Mouse (Mus musculus) bone marrow macrophage, adult 2 months (primary cell): ENCODE data around the gene Ackr4. TPM values are rescaled to one million over a fixed set of nuclear protein-coding genes. Genes with fewer than 3 reads are reported as not detected.

ENCODE experiments used
- H3K27ac ChIP-seq: 2 replicates; pipeline ENCODE4 v1.5.1; 2012; ENCODE audit warnings: low read depth, low read length; ENCODE audit not compliant: insufficient read depth
- H3K4me1 ChIP-seq: 2 replicates; pipeline ENCODE4 v1.6.1; 2012; ENCODE audit warnings: low read length; ENCODE audit not compliant: control insufficient read depth, insufficient read depth
- H3K4me3 ChIP-seq: 2 replicates; pipeline ENCODE4 v1.5.1; 2012; ENCODE audit warnings: mild to moderate bottlenecking, low read length, moderate library complexity; ENCODE audit not compliant: insufficient read depth
- CTCF ChIP-seq: IDR thresholded peaks from 2 replicates; pipeline ENCODE4 v1.5.1; 2012; ENCODE audit warnings: low read depth, mild to moderate bottlenecking, low read length, moderate library complexity
- POLR2A ChIP-seq: IDR thresholded peaks from 2 replicates; pipeline ENCODE4 v1.6.1; 2012; ENCODE audit warnings: mild to moderate bottlenecking, low read depth, low read length, borderline replicate concordance
- polyA plus RNA-seq: library from polyadenylated mRNA; stranded (reverse); fragments of >200 nt; gene quantifications from 2 replicates; pipeline ENCODE4 v1.2.4, GENCODE M21; 2012; ENCODE audit not compliant: missing spikeins, insufficient read depth, insufficient read length

Ackr4 gene
- polyA plus RNA-seq, 1 experiment = not detected

DNA sequence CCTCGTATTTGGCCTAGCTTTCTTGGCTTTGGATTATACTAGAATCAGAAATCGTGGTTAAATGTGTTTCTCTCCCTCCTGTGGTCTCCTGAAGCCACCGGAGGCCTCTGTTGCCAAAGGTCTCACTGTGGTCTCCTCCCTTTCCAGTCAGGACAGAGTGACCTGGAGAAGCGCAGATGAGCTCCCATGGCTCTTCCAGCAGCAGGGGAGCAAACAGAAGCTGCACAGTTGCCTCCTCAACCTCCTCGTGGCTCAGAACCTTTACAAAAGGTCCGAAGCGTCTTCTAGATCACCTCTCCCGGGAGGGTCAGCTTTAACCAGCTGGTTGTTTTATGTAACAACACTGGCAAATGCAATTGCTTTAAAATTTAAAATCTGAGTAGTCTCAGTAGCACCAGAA, 92.5 kb downstream of the Ackr4 start:
- Histone ChIP-seq H3K4me1 (peaks cover 8% of the 10 kb centered on the region), H3K27ac (no peak overlapping the region), H3K4me3 (no peak overlapping the region)
- TF ChIP-seq POLR2A (no peak), CTCF (no peak)

Other genes with a start within 250 kb of the Ackr4 start
- 2.6 and 2.9 TPM in 2 replicates for gene Nphp3, start 124.4 kb downstream of the Ackr4 start, polyA plus RNA-seq
- not detected in 2 replicates for gene Gm28305, start 86.3 kb downstream of the Ackr4 start, polyA plus RNA-seq
- gene Uba5, start 63.8 kb downstream of the Ackr4 start, polyA plus RNA-seq = 31.6 and 32.9 TPM in 2 replicates
- gene Acad11, start 63.6 kb downstream of the Ackr4 start, polyA plus RNA-seq = 11.1 and 15.5 TPM in 2 replicates
- gene Dnajc13, start 136.0 kb upstream of the Ackr4 start, polyA plus RNA-seq = 65.0 and 86.1 TPM in 2 replicates
- gene Acpp, start 210.8 kb upstream of the Ackr4 start, polyA plus RNA-seq = 7.7 and 10.5 TPM in 2 replicates